1 mouse cellular context compared by ENCODE assay signal in genomic region chr5:108132441-108133243, GRCm38 (mm10).
TF ChIP-seq lines count a peak whose summit lies in the region.

TSS of gene Tmed5 (minus strand) at chr5:108132620.
TSS of gene Ccdc18 (plus strand) at chr5:108132875.

TF ChIP-seq in CH12.LX, 34 proteins besides CTCF, POLR2A, EP300 and RAD21 (continued from another document):
- TF ChIP-seq ZKSCAN1 (IDR thresholded peaks at IDR 0.05; ENCODE audit: borderline replicate concordance, low read depth, low read length) (no peak), NELFE (IDR thresholded peaks at IDR 0.05; ENCODE audit: low read depth, low read length) (peak; percentile 74), TBP (conservative IDR thresholded peaks at IDR 0.05; ENCODE audit: low read depth, low read length) (0 out of 2 replicates have a peak, but pooled peaks have one; percentile 41), GABPA (IDR thresholded peaks at IDR 0.05; ENCODE audit: insufficient replicate concordance, low read depth, low read length) (no peak; the same call in 1 of the 2 replicates), NRF1 (IDR thresholded peaks at IDR 0.05; ENCODE audit: low read depth, low read length) (peak; percentile 8), ZMIZ1 (IDR thresholded peaks at IDR 0.05; ENCODE audit: low read depth, low read length) (peak; percentile 77), POLR2AphosphoS2 (IDR thresholded peaks at IDR 0.05; ENCODE audit: low read depth, low read length) (peak; percentile 88), MAFK (IDR thresholded peaks at IDR 0.05; ENCODE audit: insufficient replicate concordance, low read length) (no peak), USF1 (IDR thresholded peaks at IDR 0.05; ENCODE audit: low read depth, low read length) (no peak), MYC (IDR thresholded peaks at IDR 0.05; ENCODE audit: low read depth, low read length) (peak; percentile 49; the same call in 1 of the 2 replicates), ELF1 (IDR thresholded peaks at IDR 0.05; ENCODE audit: low read depth, low read length) (peak; percentile 83), KAT2A (IDR thresholded peaks at IDR 0.05; ENCODE audit: insufficient replicate concordance, low read length) (peak; percentile 82; the same call in 1 of the 2 replicates), TCF12 (IDR thresholded peaks at IDR 0.05; ENCODE audit: low read depth, low read length) (peak; percentile 74), PAX5 (IDR thresholded peaks at IDR 0.05; ENCODE audit: low read length) (no peak), MAX (IDR thresholded peaks at IDR 0.05; ENCODE audit: low read length) (peak; percentile 67), SMC3 (IDR thresholded peaks at IDR 0.05; ENCODE audit: low read depth, low read length) (no peak), JUND (conservative IDR thresholded peaks at IDR 0.05; ENCODE audit: low read depth, low read length) (no peak)
TF ChIP-seq in CH12.LX: peak in this region for 15.
